ENCODE assay signal across 28 mouse cellular contexts in the genomic region with DNA sequence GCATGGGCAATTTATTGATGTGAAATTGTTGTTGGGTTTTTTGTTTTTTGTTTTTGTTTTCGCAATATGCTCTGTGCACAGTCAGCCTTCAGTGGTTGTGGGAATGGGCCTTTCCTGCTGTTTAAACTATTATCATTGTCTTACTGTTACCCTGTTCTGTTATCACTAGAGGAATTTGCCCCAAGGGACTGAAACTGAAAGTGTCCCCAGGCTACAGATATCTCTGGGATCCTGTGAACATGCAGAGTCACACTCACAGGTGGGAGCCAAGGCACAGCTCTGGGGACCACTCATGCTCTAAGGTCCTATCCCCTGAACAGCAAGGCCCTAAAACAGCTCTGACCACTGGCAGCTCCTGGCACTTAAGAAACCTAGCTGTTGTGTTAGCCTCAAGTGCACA. TPM values are rescaled to one million over a fixed set of nuclear protein-coding genes. Genes with fewer than 3 reads are reported as not detected.
"Had no signal": no experiment of that assay in that cellular context is flagged by ENCODE, and none has a peak within 500 bp of the region (broad histone marks: within the 10 kb centered on the region; RNA-seq: fewer than 3 reads in every experiment).

No protein-coding gene starts in this region.

- H3K4me1 ChIP-seq: limb, embryonic 10.5 days; limb, embryonic 13.5 days had no signal

- H3K9me3 ChIP-seq: limb, embryonic 10.5 days; limb, embryonic 13.5 days; liver, embryonic 13.5 days; lung, embryonic 15.5 days had no signal

- DNase-seq: layer of hippocampus, adult 9-11 months; liver, embryonic 13.5 days; lung, adult 18-20 months; lung, postnatal 10 days; lung, postnatal 36 days; thymus, adult 2 months; thymus, postnatal 14 days; thymus, postnatal 4 days had no signal

- H3K27ac ChIP-seq: hindbrain, postnatal 0 days; kidney, postnatal 0 days; layer of hippocampus, adult 2 months; limb, embryonic 10.5 days; limb, embryonic 13.5 days; liver, embryonic 13.5 days; lung, embryonic 15.5 days; stomach, postnatal 0 days had no signal

- H3K4me3 ChIP-seq: limb, embryonic 10.5 days; limb, embryonic 13.5 days; liver, embryonic 13.5 days; lung, embryonic 15.5 days had no signal

- H3K36me3 ChIP-seq: limb, embryonic 10.5 days; limb, embryonic 13.5 days; liver, embryonic 13.5 days; lung, embryonic 15.5 days had no signal

- H3K4me2 ChIP-seq: limb, embryonic 13.5 days; liver, embryonic 13.5 days; lung, embryonic 15.5 days; midbrain, embryonic 11.5 days had no signal

- ATAC-seq: hindbrain, postnatal 0 days; inflammation-experienced regulatory T-cells, adult 6 months had no signal

- H3K27me3 ChIP-seq: limb, embryonic 13.5 days; liver, embryonic 13.5 days; lung, embryonic 15.5 days had no signal

- H3K9ac ChIP-seq: limb, embryonic 13.5 days; liver, embryonic 13.5 days; lung, embryonic 15.5 days had no signal

RNA-seq across cellular contexts. Expression of gene Pdilt, which starts 3.8 kb away (rescaled TPM):
- total RNA-seq: hindbrain, postnatal 0 days; layer of hippocampus, adult 2 months; layer of hippocampus, postnatal 25 days; left cerebral cortex, adult 18-20 months; left cerebral cortex, postnatal 25 days; megakaryocyte progenitor cell, adult 5-6 weeks; megakaryocyte-erythroid progenitor cell, adult 5-6 weeks; midbrain, postnatal 0 days had no signal
- polyA plus RNA-seq: inflammation-experienced regulatory T-cells, adult 6 months; large intestine, adult 2 months; limb, embryonic 10.5 days; limb, embryonic 13.5 days; liver, embryonic 13.5 days; lung, embryonic 15.5 days; midbrain, embryonic 11.5 days; stomach, embryonic 14.5 days; stomach, postnatal 0 days; thymus, adult 2 months had no signal

RNA-seq across cellular contexts. Expression of gene Acsm5, which starts 7.9 kb away (rescaled TPM):
- total RNA-seq: megakaryocyte progenitor cell, adult 5-6 weeks; megakaryocyte-erythroid progenitor cell, adult 5-6 weeks had no signal
- polyA plus RNA-seq: inflammation-experienced regulatory T-cells, adult 6 months; limb, embryonic 10.5 days; limb, embryonic 13.5 days; liver, embryonic 13.5 days; lung, embryonic 15.5 days; midbrain, embryonic 11.5 days; midbrain, embryonic 14.5 days; neural tube, embryonic 11.5 days; stomach, embryonic 14.5 days had no signal

RNA-seq across cellular contexts. Expression of gene Acsm2, which starts 27.0 kb away (rescaled TPM):
- total RNA-seq: layer of hippocampus, adult 2 months; layer of hippocampus, postnatal 25 days; left cerebral cortex, adult 18-20 months; left cerebral cortex, postnatal 25 days; megakaryocyte progenitor cell, adult 5-6 weeks; megakaryocyte-erythroid progenitor cell, adult 5-6 weeks; midbrain, postnatal 0 days had no signal
- polyA plus RNA-seq: inflammation-experienced regulatory T-cells, adult 6 months; large intestine, adult 2 months; limb, embryonic 10.5 days; limb, embryonic 13.5 days; liver, embryonic 13.5 days; midbrain, embryonic 11.5 days; midbrain, embryonic 14.5 days; midbrain, postnatal 0 days; neural tube, embryonic 11.5 days; neural tube, embryonic 14.5 days; stomach, embryonic 14.5 days; stomach, postnatal 0 days had no signal

RNA-seq across cellular contexts. Expression of gene Umod, which starts 48.1 kb away (rescaled TPM):
- total RNA-seq: hindbrain, postnatal 0 days; layer of hippocampus, adult 2 months; layer of hippocampus, postnatal 25 days; left cerebral cortex, adult 18-20 months; left cerebral cortex, postnatal 25 days; megakaryocyte progenitor cell, adult 5-6 weeks; megakaryocyte-erythroid progenitor cell, adult 5-6 weeks; midbrain, postnatal 0 days had no signal
- polyA plus RNA-seq: hindbrain, postnatal 0 days; inflammation-experienced regulatory T-cells, adult 6 months; large intestine, adult 2 months; limb, embryonic 10.5 days; limb, embryonic 13.5 days; liver, embryonic 13.5 days; lung, embryonic 15.5 days; midbrain, embryonic 11.5 days; midbrain, embryonic 14.5 days; midbrain, postnatal 0 days; neural tube, embryonic 11.5 days; neural tube, embryonic 14.5 days; stomach, embryonic 14.5 days; stomach, postnatal 0 days had no signal
